Mouse (Mus musculus): Measurements from ENCODE around the gene Ms4a6c.
"Not testable (repeated sequence)": the region's sequence is repeated elsewhere in the genome, so short reads cannot be mapped to it uniquely, and the experiment has no call there.

Gene Ms4a6c

GRCm38 (mm10) chr19:11500796-11501195 lies 31.6 kb downstream of the Ms4a6c start:
- DNase-seq (ENCODE audit: extremely low read depth, low read depth, low spot score): no peak

- DNase-seq (ENCODE audit: extremely low read depth, low read depth, low spot score): no peak
Measured at GRCm38 (mm10) chr19:11501326-11501725, 32.2 kb downstream of the Ms4a6c start.

DNA sequence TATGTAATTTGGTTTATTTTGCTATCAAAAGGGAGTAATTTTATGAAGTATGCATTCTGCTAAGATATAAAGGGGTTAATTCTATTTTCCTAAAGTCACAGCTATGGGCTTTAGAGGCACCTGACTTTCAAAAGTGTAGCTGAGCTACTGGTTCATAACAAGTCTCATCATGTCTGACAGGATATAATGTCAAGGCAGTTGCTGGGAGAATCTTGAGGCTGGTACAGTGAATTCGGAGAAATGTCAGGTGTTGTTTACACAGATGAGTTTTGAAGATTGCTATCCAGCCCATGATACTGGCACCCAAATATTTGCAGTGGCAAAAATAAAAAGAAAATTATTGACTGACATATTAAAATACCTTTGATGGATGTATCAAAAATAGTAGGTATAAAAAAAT lies 35.7 kb downstream of the Ms4a6c start:
- DNase-seq (ENCODE audit: extremely low read depth, low read depth, low spot score): no peak

DNA sequence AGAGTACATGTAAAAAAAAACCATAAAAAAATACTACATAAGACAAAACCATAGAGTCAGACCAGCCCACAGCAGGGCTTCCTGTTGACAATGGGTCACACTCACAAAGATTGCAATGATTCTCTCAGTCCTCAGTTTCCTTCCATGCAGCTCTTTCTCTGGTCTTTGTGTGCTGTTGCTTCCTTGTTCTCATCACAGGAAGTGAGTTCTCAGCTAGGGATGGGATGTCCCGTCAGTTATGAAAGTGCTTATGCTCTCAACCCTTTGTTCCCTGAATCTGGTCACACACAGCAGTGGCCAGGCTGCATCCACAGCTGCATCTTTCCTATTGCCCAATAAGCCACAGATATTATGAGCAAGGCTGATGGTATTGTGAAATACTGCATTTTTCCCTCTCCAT lies 44.3 kb downstream of the Ms4a6c start:
- no peak for DNase-seq (ENCODE audit: extremely low read depth, low read depth, low spot score)

GRCm38 (mm10) chr19:11516246-11516645 lies 47.1 kb downstream of the Ms4a6c start, which contains the start of gene Ms4a6b:
TSS of gene Ms4a6b (plus strand) at chr19:11516512.
- DNase-seq (ENCODE audit: extremely low read depth, low read depth, low spot score): no peak

DNA sequence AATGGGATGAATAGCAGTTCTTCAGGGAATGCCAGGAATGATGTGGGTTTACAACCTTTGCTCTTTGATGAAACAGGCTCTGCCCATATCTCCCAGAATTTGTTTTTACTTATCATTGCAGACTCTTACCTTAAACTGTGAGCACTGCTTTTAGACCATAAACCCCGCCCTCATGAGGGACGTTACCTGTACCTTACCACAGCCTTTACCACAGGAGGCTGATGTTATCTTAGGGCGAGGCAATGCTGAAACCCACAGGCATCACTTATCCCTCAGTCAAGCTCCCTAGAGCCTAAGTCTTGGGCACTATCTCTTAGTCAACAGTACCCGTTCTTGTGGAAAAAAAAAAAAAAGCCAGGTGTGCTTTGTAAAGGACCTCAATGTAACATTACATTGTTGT lies 47.7 kb downstream of the Ms4a6c start:
- no peak for DNase-seq (ENCODE audit: extremely low read depth, low read depth, low spot score)

DNA sequence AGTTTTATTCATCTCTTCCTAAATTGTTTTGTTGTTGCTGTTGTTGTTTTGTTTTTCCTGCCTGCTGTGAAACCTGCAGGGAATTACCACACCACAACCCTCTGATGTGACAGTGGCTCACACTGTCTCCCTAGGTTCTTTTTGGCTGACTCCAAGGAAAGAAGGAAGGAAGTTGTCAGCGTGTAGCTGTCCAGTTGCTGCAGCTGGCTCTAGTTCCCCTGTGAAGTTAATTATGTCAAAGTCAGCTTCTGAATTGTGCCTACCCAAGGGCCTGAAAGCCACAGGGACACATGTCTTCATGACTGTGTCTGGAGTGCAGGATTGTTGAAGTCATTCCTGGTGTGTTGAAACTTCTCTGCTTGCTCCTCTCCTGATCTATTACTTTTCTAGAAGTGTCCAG lies 48.2 kb downstream of the Ms4a6c start:
- not testable (repeated sequence) for DNase-seq (ENCODE audit: extremely low read depth, low read depth, low spot score)

DNA sequence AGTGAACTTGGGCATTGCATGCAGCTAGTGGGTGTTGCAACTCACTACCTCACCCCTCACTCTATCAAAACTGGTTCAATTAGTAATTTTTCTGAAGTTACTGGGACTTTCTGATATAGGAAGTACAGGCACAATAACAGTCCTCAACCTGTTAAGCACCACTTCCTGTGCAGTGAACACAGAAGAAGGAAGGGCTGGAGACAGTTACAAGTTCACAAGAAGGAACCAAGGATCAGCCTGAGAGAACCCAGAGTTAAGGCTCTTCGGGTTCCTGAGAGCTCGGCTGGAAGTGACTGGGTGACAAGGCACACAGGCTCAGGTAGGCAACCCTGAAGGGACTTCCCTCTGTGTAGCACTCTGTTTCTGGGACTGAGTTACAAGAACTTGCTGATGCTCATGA lies 49.2 kb downstream of the Ms4a6c start:
- not testable (repeated sequence) for DNase-seq (ENCODE audit: extremely low read depth, low read depth, low spot score)

GRCm38 (mm10) chr19:11520146-11520545 lies 51.0 kb downstream of the Ms4a6c start:
- DNase-seq (ENCODE audit: extremely low read depth, low read depth, low spot score): no peak

All from fat pad, adult 2 months (tissue).